Mouse (Mus musculus) liver, embryonic 14.5 days (tissue): ENCODE results near the gene Ghr.

Source experiments
- CTCF ChIP-seq: IDR thresholded peaks from 2 replicates; pipeline ENCODE4 v1.5.1; 2016; ENCODE audit warnings: antibody characterized with exemption, low read depth, control low read depth
- EP300 ChIP-seq: IDR thresholded peaks from 2 replicates; pipeline ENCODE4 v1.6.1; 2016; ENCODE audit warnings: antibody characterized with exemption, low read depth

DNA sequence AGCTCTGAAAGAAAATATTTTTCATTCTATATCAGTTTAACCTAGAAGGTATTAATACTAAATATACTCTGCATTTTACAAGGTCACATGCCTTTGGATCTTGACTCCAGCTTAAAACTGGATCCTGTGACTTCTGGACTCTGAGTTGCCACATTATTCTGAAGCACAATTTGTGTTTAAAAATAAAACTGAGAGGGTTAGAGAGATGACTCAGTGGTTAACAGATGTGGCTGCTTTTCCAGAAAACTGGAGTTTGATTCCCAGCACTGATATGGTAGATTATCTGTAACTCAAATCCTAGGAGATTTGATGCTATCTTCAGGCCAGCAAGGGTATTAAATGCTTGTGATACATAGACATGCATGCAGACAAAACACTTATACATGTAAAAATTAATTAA lies 28.7 kb upstream of the Ghr start:
- TF ChIP-seq CTCF (no peak), EP300 (no peak)
